Mouse (Mus musculus) small intestine, adult 2 months (tissue): ENCODE data around the gene Ucp2. TPM values are rescaled to one million over a fixed set of nuclear protein-coding genes. Genes with fewer than 3 reads are reported as not detected.
A peak's percentile ranks its signal among the peaks of the same experiment; 100 is the strongest.

Experiments used
- H3K27ac ChIP-seq: fragments of 200-500 bp; 2 replicates; pipeline ENCODE4 v1.5.1; 2012; ENCODE audit warnings: low read depth, low read length, control low read depth, inconsistent platforms; ENCODE audit not compliant: insufficient read depth
- H3K27me3 ChIP-seq: fragments of 200-500 bp; 2 replicates; pipeline ENCODE4 v1.6.1; 2012; ENCODE audit warnings: mild to moderate bottlenecking, moderate library complexity, low read length, inconsistent platforms; ENCODE audit not compliant: control insufficient read depth, insufficient read depth
- H3K36me3 ChIP-seq: fragments of 200-500 bp; 2 replicates; pipeline ENCODE4 v1.6.1; 2012; ENCODE audit warnings: mild to moderate bottlenecking, low read length, control low read depth, inconsistent platforms; ENCODE audit not compliant: control insufficient read depth, insufficient read depth
- H3K4me1 ChIP-seq: fragments of 200-500 bp; 2 replicates; pipeline ENCODE4 v1.6.1; 2012; ENCODE audit warnings: low read length, inconsistent platforms, mixed read lengths; ENCODE audit not compliant: control insufficient read depth, insufficient read depth, insufficient read length
- H3K4me3 ChIP-seq: fragments of 200-500 bp; 2 replicates; pipeline ENCODE4 v1.5.1; 2012; ENCODE audit warnings: low read depth, mild to moderate bottlenecking, control low read depth, inconsistent platforms, low read length, moderate library complexity
- CTCF ChIP-seq: fragments of 200-500 bp; IDR thresholded peaks from 2 replicates; pipeline ENCODE4 v1.5.1; 2012; ENCODE audit warnings: low read depth, mild to moderate bottlenecking, control low read depth, inconsistent platforms, low read length, moderate library complexity, mixed read lengths; ENCODE audit not compliant: insufficient replicate concordance, insufficient read length; ENCODE audit errors: extremely low read depth
- POLR2A ChIP-seq: fragments of 200-500 bp; IDR thresholded peaks from 2 replicates; pipeline ENCODE4 v1.6.1; 2012; ENCODE audit warnings: low read depth, mild to moderate bottlenecking, control low read depth, inconsistent platforms, low read length, moderate library complexity
- WGBS: fragments of 180-500 bp; shearing (Covaris S2); methylation state at CpG from one replicate; pipeline ENCODE4 v1.1.7; 2018; 5-methylcytosine and 5-hydroxymethylcytosine counted together
- polyA plus RNA-seq: library from polyadenylated mRNA; depleted of rRNA; stranded (reverse); fragments of >200 nt; gene quantifications from 2 replicates; pipeline ENCODE4 v1.2.3, GENCODE M21; 2012

Gene Ucp2
- polyA plus RNA-seq, 1 experiment: 876 TPM

DNA sequence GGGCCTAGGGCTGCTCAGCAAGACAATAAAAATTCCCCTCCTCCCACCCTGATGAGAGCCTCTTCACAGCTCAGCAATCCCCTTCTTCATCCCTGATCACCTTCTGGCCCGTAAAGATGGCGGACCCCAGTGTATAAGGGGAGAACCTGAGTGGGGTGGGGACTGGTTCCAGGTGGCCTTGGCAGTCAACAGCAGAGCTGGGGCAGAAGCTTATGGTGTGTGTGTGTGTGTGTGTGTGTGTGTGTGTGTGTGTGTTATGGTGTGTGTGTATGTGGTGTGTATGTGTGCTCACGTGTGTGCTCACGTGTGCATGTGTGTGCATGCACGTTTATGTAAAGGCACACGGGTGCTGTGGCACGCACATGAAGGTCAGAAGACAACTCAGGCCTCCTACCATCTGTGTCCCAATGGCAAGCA, 1.3 kb downstream of the Ucp2 start:
- TF ChIP-seq CTCF (no peak), POLR2A (no peak)
- Histone ChIP-seq H3K36me3 (peaks cover 41% of the 10 kb centered on the region), H3K27ac (peak overlapping the region; percentile 92), H3K4me3 (peak overlapping the region; percentile 72), H3K4me1 (peaks cover 16% of the 10 kb centered on the region), H3K27me3 (no peaks in the 10 kb centered on the region)
- 13% methylated on average over 7 of the region's 7 CpGs for WGBS

DNA sequence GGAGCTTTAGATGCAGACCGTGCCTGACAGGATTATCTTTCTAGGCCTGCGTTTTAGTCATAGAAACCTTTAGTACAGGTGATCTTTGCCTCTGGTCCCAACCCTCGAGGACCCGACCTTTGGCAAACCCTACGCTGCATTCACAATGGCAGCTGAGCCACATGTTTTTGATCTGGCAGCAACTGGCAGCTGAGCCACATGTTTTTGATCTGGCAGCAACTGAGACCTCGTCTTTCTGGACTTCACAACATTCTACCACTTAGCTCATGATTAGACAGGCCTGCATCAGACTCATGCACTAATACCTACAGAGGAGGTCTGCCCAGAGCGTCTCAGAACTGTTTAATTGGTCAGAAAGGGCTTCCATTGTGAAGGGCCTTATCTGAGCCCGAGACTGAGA, 1.9 kb downstream of the Ucp2 start:
- Histone ChIP-seq H3K4me1 (peaks cover 16% of the 10 kb centered on the region), H3K4me3 (peak overlapping the region; percentile 72), H3K27me3 (no peaks in the 10 kb centered on the region), H3K36me3 (peaks cover 48% of the 10 kb centered on the region), H3K27ac (peak overlapping the region; percentile 92)
- TF ChIP-seq CTCF: no peak
- no peak; the same call in 1 of the 2 replicates for TF ChIP-seq POLR2A
- WGBS: 10% methylated on average over 8 of the region's 8 CpGs

DNA sequence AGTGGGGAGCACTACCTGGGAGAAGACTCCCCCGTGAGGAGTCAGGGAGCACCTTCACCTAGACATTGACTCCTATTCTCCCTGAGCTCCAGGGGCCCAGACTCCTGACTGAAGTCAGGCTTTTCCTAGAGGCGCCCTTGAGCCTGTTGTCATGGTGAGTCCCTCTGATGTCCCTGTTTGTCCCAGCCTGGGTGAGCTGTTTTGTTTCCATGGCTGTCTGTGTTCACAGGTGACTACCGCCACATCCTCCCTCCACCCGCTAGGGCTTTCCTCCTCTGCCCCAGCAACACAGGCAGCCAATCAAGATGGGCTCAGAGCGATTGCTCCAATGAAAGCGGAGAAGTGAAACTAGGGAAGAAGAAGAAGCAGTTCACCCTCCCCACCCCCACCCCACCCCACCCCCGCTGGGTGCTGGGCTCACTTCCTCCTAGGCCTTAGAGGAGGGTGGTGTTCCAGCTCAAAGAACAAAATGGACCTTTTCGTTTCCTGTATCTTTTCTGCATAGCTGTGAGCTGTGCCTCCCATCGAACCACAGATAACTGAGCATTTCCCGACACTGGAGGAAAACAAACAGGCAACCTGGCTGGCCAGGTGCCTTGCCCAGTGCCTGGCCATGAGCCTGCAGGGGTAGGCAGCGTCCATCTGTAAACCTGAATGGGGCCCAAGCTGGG, 2.6 kb downstream of the Ucp2 start:
- Histone ChIP-seq H3K27me3 (no peaks in the 10 kb centered on the region), H3K36me3 (peaks cover 52% of the 10 kb centered on the region), H3K27ac (peak overlapping the region; percentile 92), H3K4me3 (peak overlapping the region; percentile 72), H3K4me1 (peaks cover 16% of the 10 kb centered on the region)
- TF ChIP-seq CTCF (no peak), POLR2A (peak; percentile 69; the same call in 1 of the 2 replicates)
- 12% methylated on average over 11 of the region's 11 CpGs for WGBS

DNA sequence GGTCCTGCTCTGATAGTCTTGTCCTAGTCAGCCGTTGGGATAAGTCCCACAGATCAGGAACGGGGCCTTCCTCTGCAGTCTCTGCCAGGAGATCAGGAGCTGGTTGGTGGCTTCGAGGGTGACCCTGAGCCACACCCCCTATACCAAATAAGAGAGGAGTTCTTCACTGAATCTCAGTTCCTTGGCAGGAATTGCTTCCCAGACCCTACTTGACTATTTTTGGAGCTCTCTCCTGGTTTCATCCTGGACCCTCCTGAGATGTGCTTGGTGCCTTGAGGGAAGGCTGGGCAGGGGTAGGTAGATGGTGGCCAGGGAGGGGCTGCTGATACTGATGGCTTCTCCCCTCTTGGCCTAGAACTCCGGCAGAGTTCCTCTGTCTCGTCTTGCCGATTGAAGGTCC, 3.2 kb downstream of the Ucp2 start:
- no peaks in the 10 kb centered on the region for H3K27me3 ChIP-seq
- peak overlapping the region; percentile 61 for H3K4me3 ChIP-seq
- H3K36me3 ChIP-seq: peaks cover 52% of the 10 kb centered on the region
- 51% methylated on average over 6 of the region's 6 CpGs for WGBS
- TF ChIP-seq POLR2A (no peak; the same call in 1 of the 2 replicates), CTCF (no peak)
- H3K27ac ChIP-seq: peak overlapping the region; percentile 88
- H3K4me1 ChIP-seq: peaks cover 19% of the 10 kb centered on the region

DNA sequence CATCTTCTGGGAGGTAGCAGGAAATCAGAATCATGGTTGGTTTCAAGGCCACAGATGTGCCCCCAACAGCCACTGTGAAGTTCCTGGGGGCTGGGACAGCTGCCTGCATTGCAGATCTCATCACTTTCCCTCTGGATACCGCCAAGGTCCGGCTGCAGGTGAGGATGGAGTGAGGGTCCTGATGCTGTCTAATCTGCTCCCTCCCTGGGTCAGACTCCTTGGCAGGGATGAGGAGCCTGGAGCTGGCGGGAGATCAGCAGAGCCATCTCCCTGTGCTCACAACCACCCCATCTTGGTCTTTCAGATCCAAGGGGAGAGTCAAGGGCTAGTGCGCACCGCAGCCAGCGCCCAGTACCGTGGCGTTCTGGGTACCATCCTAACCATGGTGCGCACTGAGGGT, 3.7 kb downstream of the Ucp2 start:
- peak overlapping the region; percentile 61; the same call in 1 of the 2 replicates for H3K4me3 ChIP-seq
- 0 out of 2 replicates have a peak, but pooled peaks have one; percentile 6 for TF ChIP-seq POLR2A
- TF ChIP-seq CTCF: no peak
- 95% methylated on average over 9 of the region's 9 CpGs for WGBS
- H3K27me3 ChIP-seq: no peaks in the 10 kb centered on the region
- peak overlapping the region; percentile 88; the same call in 1 of the 2 replicates for H3K27ac ChIP-seq
- H3K4me1 ChIP-seq: peaks cover 19% of the 10 kb centered on the region
- H3K36me3 ChIP-seq: peaks cover 52% of the 10 kb centered on the region

DNA sequence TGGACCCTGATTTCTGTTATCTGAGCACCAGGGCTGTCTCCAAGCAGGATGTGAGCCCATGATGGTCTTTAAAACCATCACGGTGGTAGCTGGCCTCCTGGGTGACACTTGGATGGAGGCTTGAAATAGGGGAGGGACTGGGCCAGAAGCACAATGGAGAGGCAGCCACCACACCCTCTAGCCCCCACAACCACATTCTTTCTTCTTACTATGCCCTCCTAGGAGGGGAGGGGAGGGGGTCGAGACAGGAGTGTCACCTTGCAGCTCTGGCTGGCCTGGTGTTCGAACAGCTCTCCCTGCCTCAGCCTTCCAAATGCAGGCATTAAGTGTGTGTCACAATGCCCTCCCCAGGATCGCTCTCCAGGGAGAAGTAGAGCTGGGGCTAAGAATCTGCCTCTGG, 4.3 kb downstream of the Ucp2 start:
- peaks cover 22% of the 10 kb centered on the region for H3K4me1 ChIP-seq
- WGBS: 70% methylated on average over 4 of the region's 4 CpGs
- no peaks in the 10 kb centered on the region for H3K27me3 ChIP-seq
- no peak overlapping the region for H3K27ac ChIP-seq
- H3K4me3 ChIP-seq: no peak overlapping the region
- TF ChIP-seq CTCF: no peak
- no peak for TF ChIP-seq POLR2A
- H3K36me3 ChIP-seq: peaks cover 52% of the 10 kb centered on the region

DNA sequence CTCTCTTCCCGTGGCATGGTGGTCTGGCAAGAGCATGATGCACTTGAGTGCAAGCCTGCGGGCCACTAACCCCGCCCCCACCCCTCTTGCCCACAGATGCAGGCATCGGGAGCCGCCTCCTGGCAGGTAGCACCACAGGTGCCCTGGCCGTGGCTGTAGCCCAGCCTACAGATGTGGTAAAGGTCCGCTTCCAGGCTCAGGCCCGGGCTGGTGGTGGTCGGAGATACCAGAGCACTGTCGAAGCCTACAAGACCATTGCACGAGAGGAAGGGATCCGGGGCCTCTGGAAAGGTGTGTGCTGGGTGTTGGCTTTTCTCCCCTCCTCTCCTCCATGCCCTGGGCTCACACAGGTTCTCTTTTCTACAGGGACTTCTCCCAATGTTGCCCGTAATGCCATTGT, 4.8 kb downstream of the Ucp2 start:
- H3K4me3 ChIP-seq: no peak overlapping the region
- 78% methylated on average over 13 of the region's 13 CpGs for whole genome bisulfite sequencing
- peaks cover 27% of the 10 kb centered on the region for H3K4me1 ChIP-seq
- H3K36me3 ChIP-seq: peaks cover 52% of the 10 kb centered on the region
- TF ChIP-seq CTCF (no peak), POLR2A (no peak)
- H3K27ac ChIP-seq: no peak overlapping the region
- H3K27me3 ChIP-seq: no peaks in the 10 kb centered on the region
